Mouse (Mus musculus): ENCODE measurements around the gene Fli1. TPM values are rescaled to one million over a fixed set of nuclear protein-coding genes. Genes with fewer than 3 reads are reported as not detected.

The Fli1 gene
- polyA plus RNA-seq (2021) = 1.4 TPM

DNA sequence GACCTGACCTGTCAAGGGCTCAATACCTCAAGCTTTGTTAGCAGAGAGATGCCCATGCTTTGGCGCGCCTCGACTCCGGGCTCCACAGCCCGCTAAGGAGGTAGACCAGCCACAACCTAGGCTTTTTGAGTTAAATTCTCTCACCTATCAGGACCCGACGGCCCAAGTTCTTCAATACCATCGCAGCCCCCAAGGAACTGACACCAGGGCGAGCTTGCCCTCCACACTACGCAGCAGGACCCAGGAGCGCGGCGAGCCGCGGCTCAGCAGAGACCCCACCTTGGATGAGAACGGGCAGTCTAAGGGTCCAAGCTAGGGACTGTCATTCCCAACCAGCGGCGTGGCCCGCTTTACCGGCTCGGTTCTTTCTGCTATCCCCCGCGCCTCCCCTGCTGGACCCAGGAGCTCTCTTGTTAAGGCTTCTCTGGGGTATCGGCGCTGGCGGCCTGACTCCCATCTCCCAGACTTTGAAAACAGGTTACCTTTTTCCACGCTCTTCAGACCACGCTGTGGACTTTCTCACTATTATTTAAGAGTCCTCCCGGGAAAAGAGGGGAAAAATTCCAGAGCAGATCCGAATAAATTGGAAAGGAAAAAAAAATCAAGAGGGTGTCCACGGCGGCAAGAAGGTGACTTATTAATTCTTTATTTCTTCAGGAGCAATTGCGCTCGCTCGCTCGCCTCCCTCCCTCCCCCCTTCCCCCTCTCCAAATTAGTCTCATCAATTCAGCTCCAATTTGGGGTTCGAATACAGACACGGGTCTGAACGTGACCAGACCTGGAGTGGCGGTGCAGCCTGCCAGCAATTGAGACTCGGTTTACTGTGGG lies at the start of gene Fli1:
Gene Fli1, minus strand, starts transcription at position 650 of the 828 bp plus-strand sequence.
- ChIA-PET POLR2A (no interaction called here), CTCF (no interaction called here)
- DNase-seq (ENCODE audit: low read depth, low spot score) (no peak), ATAC-seq (no peak)
- TF ChIP-seq CTCF (IDR thresholded peaks at IDR 0.05) = no peak
- in situ Hi-C loops (cut with MboI; ENCODE audit: low pct_unique_long_range_greater_than_20kb) = no loop called here
- H3K27me3 ChIP-seq = peaks cover 5% of the 10 kb centered on the region

- ChIA-PET POLR2A (interaction anchor here (0.7 kb wide), 1 partner anchor 105 kb away, joined by 3 read pairs; no protein-coding TSS in a partner anchor), CTCF (interaction anchor here (0.6 to 1.9 kb wide), 11 partner anchors 18 to 489 kb away, joined by 3 to 9 read pairs (median 3); no protein-coding TSS in a partner anchor)
- TF ChIP-seq CTCF (IDR thresholded peaks at IDR 0.05) = peak; percentile 93
- in situ Hi-C loops (cut with MboI; ENCODE audit: low pct_unique_long_range_greater_than_20kb) = loop anchor here (5.0 kb wide), 4 partner anchors 125 to 645 kb away; no protein-coding TSS in a partner anchor
- H3K27me3 ChIP-seq = peaks cover 3% of the 10 kb centered on the region
- ATAC-seq (peak; percentile 97), DNase-seq (ENCODE audit: low read depth, low spot score) (peak; percentile 95)
Observed at GRCm38 (mm10) chr9:32591732-32592582, 49.3 kb upstream of the Fli1 start.

DNA sequence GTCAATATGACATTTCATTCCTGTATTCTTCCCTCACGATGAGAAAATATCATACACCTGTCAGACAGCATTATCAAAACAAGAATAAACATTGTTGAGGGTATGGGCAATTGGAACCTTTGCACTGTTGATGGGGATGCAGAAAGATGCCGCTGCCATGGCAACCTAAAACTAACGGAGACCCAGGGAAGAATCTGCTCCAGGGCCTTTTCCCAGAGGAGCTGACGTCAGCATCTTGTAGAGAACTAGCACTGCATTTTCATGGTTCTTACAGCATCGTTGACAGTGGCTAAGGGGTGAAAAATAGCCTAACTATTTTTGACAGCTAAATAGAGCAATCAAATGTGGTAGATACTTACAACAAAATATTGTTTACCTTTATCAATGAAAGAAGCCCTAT lies 47.9 kb upstream of the Fli1 start:
- no peak for DNase-seq (ENCODE audit: low read depth, low spot score)
- in situ Hi-C loops (cut with MboI; ENCODE audit: low pct_unique_long_range_greater_than_20kb) = loop anchor here (5.0 kb wide), 4 partner anchors 127 to 647 kb away; no protein-coding TSS in a partner anchor

GRCm38 (mm10) chr9:32589900-32590299 lies 47.2 kb upstream of the Fli1 start:
- no peak for ATAC-seq
- no peak for DNase-seq (ENCODE audit: low read depth, low spot score)
- ChIA-PET POLR2A (no interaction called here), CTCF (interaction anchor here (0.6 to 3.6 kb wide), 12 partner anchors 18 to 510 kb away, joined by 3 to 17 read pairs (median 3); no protein-coding TSS in a partner anchor)
- peak; percentile 94 for TF ChIP-seq CTCF (IDR thresholded peaks at IDR 0.05)
- in situ Hi-C loops (cut with MboI; ENCODE audit: low pct_unique_long_range_greater_than_20kb) = loop anchor here (5.0 kb wide), 6 partner anchors 127 to 647 kb away; no protein-coding TSS in a partner anchor
- peaks cover 3% of the 10 kb centered on the region for H3K27me3 ChIP-seq

More for the DNA sequence above, 47.9 kb upstream of the Fli1 start:
- ATAC-seq = no peak
- peaks cover 3% of the 10 kb centered on the region for H3K27me3 ChIP-seq
- TF ChIP-seq CTCF (IDR thresholded peaks at IDR 0.05) = no peak
- ChIA-PET POLR2A (no interaction called here), CTCF (interaction anchor here (0.6 to 3.6 kb wide), 11 partner anchors 17 to 509 kb away, joined by 3 to 17 read pairs (median 3); no protein-coding TSS in a partner anchor)

GRCm38 (mm10) chr9:32585357-32585756 lies 42.7 kb upstream of the Fli1 start:
- peaks cover 3% of the 10 kb centered on the region for H3K27me3 ChIP-seq
- CTCF ChIA-PET = interaction anchor here (0.8 to 1.4 kb wide), 7 partner anchors 23 to 661 kb away, joined by 3 to 8 read pairs (median 3); no protein-coding TSS in a partner anchor
- POLR2A ChIA-PET = interaction anchor here (1.2 kb wide), 1 partner anchor 11 kb away, joined by 3 read pairs; no protein-coding TSS in a partner anchor
- DNase-seq (ENCODE audit: low read depth, low spot score) (no peak), ATAC-seq (no peak)
- in situ Hi-C loops (cut with MboI; ENCODE audit: low pct_unique_long_range_greater_than_20kb) = loop anchor here (5.0 kb wide), 2 partner anchors 178 to 313 kb away; no protein-coding TSS in a partner anchor
- TF ChIP-seq CTCF (IDR thresholded peaks at IDR 0.05) = peak; percentile 62

DNA sequence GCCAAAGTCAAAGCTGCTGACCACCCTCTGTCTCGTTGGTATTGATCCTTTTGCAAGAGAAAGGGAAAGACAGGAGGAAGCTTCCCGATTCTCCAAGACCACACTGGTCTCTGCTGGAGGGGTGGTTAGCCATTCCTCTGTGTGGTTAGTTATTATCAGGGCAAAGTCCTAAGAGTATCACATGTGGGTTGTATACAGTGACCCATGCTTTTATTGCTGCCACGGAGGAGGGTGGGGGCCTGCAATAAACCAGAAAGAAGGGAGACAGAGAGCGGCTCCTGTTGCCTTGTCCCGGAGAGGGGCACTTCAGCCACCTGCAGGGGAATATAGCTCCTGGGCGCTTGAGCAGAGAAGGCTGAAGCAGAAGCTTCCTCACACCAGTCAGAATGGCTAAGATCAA lies 41.2 kb upstream of the Fli1 start:
- in situ Hi-C loops (cut with MboI; ENCODE audit: low pct_unique_long_range_greater_than_20kb) = no loop called here
- POLR2A ChIA-PET = no interaction called here
- DNase-seq (ENCODE audit: low read depth, low spot score) (no peak), ATAC-seq (no peak)
- no peak for TF ChIP-seq CTCF (IDR thresholded peaks at IDR 0.05)
- peaks cover 3% of the 10 kb centered on the region for H3K27me3 ChIP-seq
- CTCF ChIA-PET = interaction anchor here (0.9 to 1.2 kb wide), 2 partner anchors 11 to 663 kb away, joined by 3 to 4 read pairs; no protein-coding TSS in a partner anchor

DNA sequence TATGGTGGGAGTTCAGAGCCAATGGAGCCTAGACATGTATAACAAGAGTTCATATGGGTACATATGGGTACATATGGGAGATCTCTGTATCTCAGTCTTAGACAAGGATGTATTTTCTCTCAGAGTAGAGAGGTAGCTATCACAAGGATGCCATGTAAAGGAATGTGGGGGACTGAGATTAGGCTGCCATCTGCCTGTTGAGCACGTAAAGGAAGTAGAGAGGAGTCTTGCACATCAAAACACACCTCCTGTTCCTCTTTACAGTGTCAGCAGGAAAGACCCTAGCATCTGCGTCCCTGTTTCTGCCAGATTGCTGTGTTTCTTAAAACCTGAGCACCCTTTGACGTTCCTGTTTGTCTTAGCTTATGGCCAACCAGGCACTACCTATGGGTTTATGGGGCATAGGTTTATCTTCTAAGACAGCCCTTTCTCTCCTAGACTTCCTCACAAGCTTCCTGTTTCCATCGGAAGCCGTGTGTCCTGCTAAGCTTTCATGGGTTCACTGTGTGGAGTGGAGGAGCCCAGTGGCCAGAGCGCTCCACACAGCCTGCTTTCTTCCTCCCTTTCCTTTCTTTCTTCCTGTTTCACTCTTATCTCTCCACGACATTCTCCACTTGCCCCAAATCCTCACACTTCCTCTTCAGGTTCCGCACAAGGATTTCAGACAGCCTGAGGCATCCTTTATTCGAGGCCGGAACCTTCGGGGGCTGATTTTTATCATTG lies 39.4 kb upstream of the Fli1 start:
- H3K27me3 ChIP-seq = no peaks in the 10 kb centered on the region
- ChIA-PET CTCF (interaction anchor here (0.9 to 1.9 kb wide), 4 partner anchors 11 to 498 kb away, joined by 3 to 6 read pairs (median 4); no protein-coding TSS in a partner anchor), POLR2A (no interaction called here)
- DNase-seq (ENCODE audit: low read depth, low spot score) (no peak), ATAC-seq (no peak)
- in situ Hi-C loops (cut with MboI; ENCODE audit: low pct_unique_long_range_greater_than_20kb) = no loop called here
- no peak for TF ChIP-seq CTCF (IDR thresholded peaks at IDR 0.05)

DNA sequence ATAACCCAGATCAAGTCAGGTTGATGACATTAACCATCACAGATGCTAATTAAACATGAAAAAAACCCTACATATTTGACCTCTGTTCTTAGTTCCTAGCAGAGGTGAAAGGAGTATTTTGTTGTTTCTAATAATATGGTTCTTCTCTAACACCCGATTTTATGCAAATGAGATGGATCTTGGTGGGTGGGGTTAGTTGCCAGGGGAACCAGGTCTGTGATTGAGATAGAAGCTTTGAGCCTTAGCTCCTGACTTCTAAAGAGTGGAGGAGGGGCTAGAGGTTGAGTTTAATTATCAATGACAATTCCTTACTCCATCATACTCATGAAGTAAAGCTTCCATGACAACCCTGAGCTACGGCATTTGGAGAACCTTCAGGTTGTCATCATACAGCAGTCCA lies 35.8 kb upstream of the Fli1 start:
- CTCF ChIA-PET = interaction anchor here (1.1 kb wide), 1 partner anchor 517 kb away, joined by 3 read pairs; no protein-coding TSS in a partner anchor

GRCm38 (mm10) chr9:32573638-32574037 lies 31.0 kb upstream of the Fli1 start:
- in situ Hi-C loops (cut with MboI; ENCODE audit: low pct_unique_long_range_greater_than_20kb) = loop anchor here (25.0 kb wide), 1 partner anchor 611 kb away; no protein-coding TSS in a partner anchor
- POLR2A ChIA-PET = interaction anchor here (0.7 kb wide), 1 partner anchor 12 kb away, joined by 3 read pairs; no protein-coding TSS in a partner anchor
- no peak for TF ChIP-seq CTCF (IDR thresholded peaks at IDR 0.05)
- ATAC-seq (no peak), DNase-seq (ENCODE audit: low read depth, low spot score) (no peak)
- H3K27me3 ChIP-seq = peaks cover 11% of the 10 kb centered on the region
- CTCF ChIA-PET = no interaction called here

More for the DNA sequence above, 35.8 kb upstream of the Fli1 start:
- POLR2A ChIA-PET = no interaction called here
- DNase-seq (ENCODE audit: low read depth, low spot score) (no peak), ATAC-seq (no peak)
- TF ChIP-seq CTCF (IDR thresholded peaks at IDR 0.05) = no peak
- in situ Hi-C loops (cut with MboI; ENCODE audit: low pct_unique_long_range_greater_than_20kb) = no loop called here
- H3K27me3 ChIP-seq = peaks cover 3% of the 10 kb centered on the region

All from Patski (cell line).